Mouse (Mus musculus) T-cell, adult 2 months (primary cell): ENCODE data around the gene Hnf1b.

Experiments
- DNase-seq: peaks from one replicate; pipeline ENCODE4 v3.0.0; 2022; ENCODE audit warnings: low spot score

Hnf1b gene

DNA sequence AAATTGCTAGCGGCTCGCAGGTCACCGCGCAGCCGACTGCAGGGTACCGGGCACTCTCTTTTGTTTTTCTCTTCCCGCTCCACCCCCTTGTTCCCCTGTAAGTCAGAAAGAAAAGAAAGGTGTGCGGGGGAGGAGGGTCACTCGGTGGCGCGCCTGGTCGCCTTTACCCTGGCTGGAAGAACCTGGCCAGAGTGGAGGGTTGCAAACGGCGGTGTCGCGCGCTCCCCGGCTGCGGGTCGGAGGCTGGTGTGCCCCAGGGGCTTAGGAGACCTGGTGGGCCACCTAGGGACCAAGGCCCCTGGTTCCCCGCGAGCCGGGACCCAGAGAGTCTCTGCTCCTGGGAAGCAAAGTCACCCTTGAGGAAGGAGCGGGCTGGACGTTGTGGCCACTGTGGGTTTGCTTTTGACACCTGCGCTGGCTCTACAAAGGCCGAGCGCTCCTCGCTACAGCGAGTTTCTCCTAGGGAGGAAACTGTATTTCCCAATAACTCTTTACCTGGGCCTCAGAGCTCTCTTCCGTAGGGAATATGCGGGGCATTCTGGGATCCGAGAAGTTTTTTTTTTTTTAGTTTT lies 3.4 kb downstream of the Hnf1b start:
- DNase-seq = no peak

DNA sequence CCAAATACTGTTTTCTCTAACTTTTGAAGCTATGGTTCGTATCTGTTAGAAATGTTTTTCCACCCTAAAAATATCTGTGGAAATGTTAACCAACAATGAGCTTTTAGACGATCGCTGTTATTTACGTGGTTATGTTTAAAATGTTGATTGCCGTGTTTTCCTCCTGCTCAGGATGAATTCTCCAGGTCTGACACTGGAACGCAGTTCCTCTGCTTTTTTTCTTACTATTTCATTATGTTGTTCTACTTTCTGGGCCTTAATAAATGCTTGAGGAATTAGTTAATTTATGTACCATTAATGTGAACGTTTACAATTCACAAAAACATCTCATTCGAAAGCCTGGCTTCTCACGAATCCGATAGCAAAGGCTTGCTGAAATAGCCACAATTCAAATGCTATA lies 4.2 kb downstream of the Hnf1b start:
- DNase-seq = no peak

DNA sequence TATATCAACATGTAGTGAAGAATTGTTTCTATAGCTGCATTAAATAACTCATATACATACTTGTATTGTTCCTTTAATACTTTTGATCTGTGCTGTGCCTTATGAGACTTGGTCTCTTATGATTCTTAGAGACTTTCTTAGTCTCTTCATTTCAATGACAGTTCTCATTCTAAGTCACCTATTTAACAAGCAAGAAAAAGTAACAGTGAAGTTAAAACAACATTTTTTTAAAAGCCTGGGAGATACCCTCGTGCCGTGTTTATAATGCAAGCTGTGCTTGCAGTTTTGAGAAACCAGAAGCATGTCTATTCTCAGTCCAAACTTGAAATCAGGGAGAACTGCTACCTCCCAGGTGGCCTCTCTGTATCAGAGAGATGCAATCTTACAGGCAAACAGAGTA lies 4.8 kb downstream of the Hnf1b start:
- DNase-seq = no peak

DNA sequence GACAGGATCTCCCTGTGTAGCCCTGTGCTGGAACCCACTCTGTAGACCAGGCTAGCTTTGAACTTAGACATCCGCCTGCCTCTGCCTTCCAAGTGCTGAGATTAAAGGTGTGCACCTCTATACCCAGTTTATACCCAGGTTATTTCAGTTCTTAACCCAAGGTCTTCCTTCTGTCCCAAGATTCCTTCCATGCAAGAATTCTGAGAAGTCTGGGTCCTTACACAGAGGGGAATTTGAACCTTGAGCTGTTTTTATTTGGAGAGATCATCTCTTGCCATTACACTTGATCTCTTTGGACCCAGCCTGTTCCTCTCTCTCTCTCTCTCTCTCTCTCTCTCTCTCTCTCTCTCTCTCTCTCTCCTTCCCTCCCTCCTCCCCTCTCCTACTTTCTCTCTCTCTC lies 7.4 kb downstream of the Hnf1b start:
- no peak for DNase-seq

DNA sequence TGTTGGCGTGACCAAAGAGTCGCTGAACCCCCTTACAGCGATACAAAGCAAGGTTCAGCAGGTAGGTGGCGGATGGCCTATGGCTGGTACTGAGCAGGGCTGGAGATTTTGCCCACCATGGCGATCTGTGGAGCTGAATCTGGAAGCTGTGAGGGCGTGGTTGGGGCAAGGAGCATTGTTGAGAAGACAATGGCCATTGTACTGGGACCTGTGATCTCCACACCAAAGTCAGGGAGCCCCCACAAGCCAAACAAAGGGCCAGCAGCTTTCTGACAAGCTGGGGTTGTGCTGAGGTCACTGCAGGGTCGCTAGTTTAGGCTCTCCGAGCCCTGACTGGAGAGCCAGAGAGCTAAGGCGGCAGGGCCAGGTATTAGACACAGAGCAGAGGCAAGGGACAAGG lies 15.4 kb downstream of the Hnf1b start:
- no peak for DNase-seq

DNA sequence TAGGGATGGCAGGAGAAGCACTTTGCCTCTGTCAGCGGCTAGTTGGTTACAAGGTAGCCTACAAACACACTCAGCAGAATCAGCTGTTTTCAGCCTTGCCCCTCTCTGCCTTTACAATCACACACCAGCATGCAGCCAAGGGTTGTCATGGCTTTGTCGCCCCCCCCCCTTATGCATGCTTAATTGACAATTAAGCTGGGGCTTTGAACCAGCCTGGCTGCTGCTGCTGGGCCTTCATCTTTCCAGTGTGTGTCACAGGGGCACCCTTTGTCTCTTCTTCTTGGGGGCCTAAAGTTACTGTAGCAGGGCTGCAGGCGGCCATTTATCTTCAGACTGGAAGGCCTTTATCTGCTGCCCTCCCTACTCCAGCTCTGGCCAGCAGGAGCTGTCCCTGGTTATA lies 17.7 kb downstream of the Hnf1b start:
- no peak for DNase-seq

DNA sequence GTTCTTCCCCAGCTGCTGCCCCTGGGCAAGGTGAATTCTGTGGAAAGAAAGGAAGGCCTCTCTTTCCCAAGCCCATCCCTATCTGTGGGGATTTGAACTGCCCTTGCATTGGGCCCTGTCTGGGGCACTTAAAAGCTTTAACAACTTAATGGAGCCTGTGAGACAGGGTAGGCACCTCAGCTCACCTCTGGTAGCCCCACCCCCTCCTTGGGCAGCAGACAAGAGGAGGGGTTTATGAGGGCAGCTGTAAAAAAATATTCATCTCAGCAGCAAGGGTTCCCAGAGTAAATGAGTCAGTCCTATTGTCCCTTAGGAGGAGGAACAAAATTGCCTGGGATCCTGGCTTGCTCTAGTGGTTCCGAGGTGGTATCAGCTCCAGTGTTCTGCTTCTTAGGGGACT lies 19.3 kb downstream of the Hnf1b start:
- DNase-seq = no peak

DNA sequence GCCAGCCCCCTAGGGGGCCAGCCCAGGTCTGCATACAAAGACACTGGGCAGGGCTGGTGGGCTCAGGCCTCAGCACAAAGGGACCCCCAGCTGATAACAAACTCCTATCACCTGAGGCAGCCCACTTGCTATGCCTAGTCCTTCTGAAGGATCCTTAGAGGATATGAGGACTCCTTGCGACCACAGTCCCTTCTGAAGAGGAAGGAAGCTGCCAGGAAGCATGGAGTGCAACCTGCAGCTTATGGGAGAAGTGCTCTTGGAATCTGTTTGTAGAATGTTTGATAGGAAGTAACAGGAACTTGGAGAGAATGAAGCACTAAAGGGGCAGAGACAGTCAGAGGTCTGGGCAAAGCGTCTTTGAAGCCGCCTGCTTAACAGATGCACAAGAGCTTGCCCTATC lies 19.8 kb downstream of the Hnf1b start:
- no peak for DNase-seq

DNA sequence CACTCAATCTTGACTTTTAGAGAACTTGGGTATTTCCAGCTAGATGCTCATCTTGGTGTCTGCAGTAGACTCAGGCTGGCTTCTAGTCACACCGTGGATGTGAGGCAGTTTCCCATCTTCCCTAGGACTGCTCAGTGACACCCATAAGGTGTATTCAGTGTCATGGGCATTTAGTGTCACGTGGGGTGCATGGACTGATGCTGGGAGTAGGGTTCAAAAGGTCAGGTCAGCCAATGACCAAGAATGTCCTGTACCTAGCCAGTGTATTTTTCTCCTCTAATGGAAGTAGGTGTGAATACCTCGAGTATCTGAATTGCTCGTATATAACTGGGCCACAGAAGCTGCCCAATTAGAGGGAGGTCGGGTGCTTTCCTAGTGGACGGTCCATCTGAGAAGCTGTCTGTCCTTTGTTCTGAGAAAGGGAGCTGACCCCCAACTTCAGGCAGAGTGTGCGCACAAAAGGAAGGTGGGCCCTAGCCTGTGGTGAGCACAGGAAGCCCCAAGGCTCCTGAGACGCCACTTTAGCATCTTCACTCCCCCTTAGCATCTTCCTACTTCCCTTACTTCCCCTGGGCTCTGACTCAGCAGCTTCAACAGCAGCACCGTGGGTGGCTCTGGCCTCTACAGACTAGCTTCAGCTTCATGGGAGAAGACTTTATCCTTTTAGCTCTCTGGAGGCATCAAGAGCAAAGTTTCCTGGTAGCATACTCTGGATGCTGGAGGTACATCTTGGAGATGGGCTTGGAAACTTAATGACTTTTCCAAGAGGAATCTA lies 22.1 kb downstream of the Hnf1b start:
- no peak for DNase-seq

DNA sequence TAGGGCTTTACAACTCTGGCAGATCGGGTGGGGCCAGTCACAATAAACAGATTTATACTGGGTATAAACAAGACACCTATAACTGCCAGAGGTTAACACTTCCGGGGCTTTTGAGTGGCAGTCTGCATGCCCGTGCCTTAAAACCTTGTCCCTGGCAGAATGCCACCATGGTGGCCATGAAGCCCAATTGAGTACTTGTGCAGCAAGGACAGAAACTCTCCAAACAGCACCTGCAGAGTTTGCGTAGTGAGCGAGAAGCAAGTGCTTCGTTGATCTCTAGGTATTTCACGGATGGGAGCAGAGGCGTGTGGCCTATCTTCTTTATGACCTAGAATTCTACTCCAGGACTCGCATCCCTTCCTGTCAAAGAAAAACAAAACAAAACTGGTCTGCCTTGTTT lies 23.6 kb downstream of the Hnf1b start:
- DNase-seq = no peak

DNA sequence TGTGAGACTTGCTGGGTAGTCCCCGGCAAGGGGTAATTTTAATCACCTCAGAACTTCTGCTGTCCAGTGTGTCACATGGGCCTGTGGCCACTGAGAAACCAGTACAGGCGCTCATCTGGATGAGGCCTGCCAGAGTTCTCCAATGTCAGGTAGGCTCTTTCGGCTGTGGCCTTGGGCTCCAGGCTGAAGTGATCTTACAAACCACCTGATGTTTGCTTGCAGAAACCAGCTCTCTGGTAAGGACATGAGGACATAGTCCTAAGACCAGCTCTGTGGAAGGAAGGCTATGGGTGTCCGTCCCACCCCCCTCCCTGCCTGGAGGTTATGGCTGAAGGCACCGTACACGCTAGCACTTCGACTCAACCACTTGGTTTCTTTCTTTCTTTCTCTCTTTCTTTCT lies 26.8 kb downstream of the Hnf1b start:
- DNase-seq = no peak

DNA sequence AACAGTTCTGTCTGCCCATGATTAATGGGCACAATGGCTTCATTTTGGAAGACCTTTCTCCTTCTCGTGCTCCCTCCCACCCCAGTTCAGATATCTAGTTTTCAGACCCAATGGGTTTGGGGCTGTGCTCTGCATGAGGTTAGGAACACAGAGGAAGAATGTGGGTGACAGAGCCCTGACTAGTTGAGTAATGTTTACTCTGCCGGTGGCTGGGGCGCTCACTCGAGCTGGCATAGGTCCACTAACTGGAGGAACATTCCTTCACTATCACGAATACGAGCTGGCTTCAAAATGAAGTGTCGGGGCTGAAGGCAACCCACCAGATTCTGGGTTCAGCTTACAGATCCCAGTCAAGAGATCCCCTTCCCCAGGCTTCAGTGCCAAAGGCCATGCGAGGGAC lies 27.9 kb downstream of the Hnf1b start:
- DNase-seq = no peak

DNA sequence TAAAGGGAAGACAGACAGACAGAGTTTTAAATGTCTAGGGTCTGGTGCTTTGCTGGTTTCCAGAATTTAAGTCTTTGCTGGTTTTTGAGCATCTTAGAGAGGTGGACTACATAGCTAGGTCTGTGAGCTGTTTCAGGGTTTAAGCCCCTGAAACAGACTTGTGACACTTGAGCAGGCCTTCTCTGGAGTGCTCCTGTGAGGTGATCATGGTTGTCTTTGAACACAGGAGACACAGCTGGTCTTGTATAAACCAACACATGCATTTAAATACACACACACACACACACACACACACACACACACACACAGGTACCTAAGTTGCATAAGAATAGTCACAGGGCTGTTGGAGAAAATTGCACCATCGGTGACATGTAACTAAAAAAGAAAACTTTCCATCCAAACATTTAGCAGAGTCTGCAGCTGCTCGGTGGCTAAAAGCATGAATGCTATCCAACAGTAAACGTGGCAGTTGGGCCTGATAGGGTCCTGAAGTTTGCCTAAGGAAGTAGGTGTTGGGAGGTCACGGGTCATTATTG lies 28.6 kb downstream of the Hnf1b start:
- DNase-seq = no peak

DNA sequence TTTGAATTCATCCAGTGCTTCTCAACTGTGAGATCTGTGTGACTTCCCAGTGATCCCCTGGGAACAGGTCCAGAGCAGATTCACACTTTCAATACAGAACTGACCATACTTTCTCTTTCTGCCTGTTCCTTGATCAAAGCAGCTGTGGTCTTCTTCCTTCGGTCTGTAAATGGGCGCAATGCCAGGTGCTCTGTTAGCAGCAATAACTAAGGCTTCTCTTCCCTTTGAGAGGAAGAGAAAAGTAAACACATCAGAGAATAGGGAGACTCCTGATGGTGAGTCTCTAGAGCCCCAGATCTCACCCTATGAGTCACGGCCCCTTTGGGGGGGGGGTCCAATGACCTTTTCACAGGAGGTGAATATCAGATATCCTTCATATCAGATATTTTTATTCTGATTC lies 29.3 kb downstream of the Hnf1b start:
- no peak for DNase-seq

DNA sequence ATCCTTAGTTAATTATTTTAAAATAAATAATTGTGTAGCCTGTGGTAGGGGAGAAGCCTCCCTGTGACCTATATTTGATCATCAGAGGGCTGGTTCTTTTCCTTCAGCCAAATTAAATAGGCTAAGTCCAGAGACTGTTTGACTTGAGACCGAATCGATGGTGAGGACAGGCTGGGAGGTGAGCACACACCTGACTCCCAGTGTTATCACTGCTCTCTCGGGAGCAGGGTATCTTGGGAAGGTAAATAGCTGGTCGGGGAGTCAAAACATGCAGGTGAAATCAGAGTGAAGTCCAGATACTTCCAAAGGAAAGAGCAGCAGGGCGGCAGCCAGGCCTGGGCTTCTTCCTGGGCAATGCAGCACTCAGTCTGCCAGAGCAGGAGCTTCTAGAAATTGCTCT lies 31.6 kb downstream of the Hnf1b start:
- no peak for DNase-seq

DNA sequence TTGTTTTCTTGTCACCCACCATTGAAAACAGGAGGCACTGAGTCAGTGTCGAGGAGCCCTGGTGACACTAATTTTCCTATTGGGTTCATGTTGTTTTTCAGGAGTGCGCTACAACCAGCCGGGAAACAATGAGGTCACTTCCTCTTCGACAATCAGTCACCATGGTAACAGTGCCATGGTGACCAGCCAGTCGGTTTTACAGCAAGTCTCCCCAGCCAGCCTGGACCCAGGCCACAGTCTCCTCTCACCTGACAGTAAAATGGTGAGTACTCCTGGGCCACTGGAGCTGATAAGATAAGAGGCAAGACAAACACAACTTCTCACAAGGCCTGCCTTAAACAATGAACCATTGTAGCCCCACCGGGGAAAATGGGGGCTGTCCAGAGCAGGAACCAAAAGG lies 32.7 kb downstream of the Hnf1b start:
- no peak for DNase-seq

DNA sequence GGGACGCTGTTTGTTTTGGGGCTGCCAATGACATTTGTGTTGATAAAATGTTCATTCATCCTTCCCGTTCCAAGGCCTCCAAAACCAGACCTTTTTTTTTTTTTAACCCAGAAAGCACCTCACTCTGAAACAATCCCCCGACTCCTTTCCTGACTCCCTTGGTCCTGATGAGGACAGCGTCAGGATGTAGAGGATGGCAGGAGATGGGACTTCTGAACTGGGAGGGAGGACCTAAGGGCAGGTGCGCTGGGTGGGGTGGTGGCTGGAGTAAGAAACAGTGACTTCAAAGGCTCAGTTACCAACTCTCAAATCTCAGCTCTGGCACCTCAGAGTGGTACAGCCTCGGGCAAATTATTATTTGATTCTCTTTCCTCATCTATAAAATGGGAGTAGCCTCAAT lies 33.2 kb downstream of the Hnf1b start:
- DNase-seq = no peak

DNA sequence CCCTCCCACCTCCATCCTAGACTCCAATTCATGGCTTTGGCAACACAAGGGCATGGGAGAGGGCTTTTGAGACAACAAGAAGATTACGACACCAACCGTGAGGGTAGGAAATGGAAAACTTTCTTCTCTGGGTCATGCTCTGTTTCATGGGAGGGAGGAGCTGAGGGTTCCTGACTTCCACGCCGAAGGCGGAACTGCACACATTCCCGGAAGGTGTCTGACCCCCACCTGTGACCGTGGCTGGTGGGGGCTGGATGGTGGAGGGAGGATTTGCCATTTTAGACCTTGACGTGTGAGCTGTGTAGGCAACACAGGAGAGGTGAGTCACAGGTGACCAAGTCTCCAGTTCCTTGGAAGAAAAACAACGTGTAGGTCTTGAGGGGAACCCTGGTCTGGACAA lies 33.9 kb downstream of the Hnf1b start:
- no peak for DNase-seq

DNA sequence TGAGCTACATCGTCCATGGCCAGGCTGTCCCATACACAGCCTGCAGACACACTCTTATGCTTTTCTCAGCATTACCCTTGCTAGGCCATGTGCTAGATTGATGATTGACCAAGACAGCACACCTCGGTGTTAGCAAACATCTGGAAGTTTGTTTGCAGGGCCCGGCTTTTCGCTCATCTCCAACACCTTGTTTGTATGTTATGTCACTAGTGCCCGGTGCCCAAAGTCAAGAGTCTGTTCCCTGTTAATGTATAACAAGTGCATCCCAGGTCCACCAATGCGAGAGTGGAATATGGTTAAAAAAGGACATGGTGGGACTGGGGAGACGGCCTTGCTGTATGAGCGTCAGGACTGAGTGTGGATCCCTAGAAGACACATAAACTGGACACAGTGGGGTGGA lies 35.3 kb downstream of the Hnf1b start:
- DNase-seq = no peak

DNA sequence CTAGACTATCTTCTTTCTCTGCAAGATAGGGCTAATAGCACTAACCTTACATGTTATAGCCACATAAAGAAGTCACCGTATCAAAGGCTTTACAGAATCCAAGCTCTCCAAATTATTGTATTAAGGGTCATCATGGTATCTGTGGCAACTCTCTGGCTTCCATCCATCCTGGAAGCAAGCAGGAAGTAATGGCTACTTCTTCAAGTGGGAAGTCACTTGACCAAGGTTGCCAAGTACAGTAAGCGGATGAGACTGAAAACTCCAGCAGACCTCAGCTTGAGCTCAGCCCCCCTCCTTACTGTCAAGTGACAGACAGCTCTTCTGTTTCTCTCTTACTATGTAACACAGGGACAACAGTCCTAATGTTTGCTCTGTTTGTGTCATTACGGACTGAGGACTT lies 36.9 kb downstream of the Hnf1b start:
- DNase-seq = no peak

DNA sequence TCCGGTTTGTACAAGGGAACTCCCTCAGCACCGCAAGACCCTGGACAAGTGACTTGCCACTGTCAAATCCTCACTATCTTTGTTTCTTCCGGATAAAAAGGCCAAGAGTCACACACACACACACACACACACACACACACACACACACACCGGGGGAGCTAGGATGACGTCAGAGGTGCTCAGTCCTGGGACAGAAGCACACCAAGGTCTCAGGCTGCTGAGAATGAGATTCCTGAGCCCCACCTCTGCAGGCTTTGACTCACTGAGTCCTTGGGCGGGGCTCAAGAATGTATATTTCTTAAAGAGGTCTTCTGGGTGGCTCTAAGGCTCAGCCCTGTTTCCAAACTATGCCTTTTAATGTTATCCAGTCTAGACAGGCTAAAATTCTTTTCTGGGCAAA lies 41.5 kb downstream of the Hnf1b start:
- no peak for DNase-seq

DNA sequence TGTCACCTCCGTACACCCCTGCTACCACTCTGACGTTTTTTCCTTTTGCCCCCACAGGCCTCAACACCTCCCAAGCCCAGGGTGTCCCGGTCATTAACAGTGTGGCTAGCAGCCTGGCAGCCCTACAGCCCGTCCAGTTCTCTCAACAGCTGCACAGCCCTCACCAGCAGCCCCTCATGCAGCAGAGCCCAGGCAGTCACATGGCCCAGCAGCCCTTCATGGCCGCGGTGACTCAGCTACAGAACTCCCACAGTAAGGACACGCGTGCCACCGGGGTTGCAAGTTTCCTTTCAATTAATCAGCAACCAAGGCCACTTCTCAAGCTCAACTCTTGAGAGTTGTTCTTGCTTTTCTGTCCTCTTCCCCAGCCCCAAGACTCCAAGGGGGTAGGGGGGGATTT lies 43.5 kb downstream of the Hnf1b start:
- DNase-seq = no peak

DNA sequence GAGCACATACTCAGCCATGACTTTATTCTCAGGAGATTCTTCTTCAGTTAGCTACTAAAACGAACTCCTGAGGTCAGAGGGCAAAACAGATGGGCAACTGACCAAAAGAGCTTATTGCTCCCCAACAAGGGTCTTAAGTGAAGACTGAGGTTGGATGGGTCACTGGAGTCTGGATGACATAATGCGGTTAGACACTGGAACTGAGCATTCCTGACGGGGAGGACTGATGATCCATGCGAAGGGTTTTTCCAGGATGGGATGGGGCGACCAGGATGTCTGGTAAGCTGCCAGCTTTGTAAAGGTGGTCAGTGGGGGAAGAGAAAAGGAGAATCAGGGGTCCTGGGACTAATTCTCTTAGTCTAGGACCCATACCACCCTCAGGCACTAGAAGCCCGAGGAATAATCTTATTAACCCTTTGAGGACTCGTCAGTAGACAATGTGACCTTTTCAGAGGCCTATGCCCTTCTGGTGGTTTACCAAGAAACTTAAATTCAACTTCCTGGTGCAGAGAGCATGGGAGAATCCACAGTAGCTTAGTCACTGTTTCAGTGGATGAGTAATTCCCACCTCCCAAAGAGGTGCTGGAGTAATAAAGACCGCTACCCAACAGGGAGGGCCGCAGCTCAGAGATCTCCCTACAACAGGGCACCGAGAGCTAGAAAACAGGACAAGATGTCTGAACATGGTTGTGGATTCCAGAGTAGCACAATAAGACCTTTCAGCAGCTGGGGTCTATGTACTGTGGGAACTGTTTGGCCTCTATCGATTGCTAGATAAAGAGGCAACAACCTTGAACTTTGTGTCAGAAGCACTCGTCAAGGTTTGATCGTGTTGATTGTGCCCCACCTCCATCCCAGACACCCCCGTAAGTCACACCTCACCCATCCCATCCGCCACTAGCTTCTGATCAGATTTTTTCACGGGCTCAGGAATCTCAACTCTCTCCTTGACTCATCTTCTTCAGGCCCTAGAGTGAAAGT lies 46.9 kb downstream of the Hnf1b start:
- DNase-seq = no peak
